Mouse (Mus musculus) heart, adult 8-10 months (tissue): ENCODE results near the gene Gm17657. TPM values are rescaled to one million over a fixed set of nuclear protein-coding genes. Genes with fewer than 3 reads are reported as not detected.
"Not testable (repeated sequence)": the region's sequence is repeated elsewhere in the genome, so short reads cannot be mapped to it uniquely, and the experiment has no call there.

Experiments
- DNase-seq: peaks from one replicate; pipeline ENCODE4 v3.0.0; 2022; ENCODE audit warnings: low spot score
- total RNA-seq, 4 experiments: library from RNA; stranded (reverse); gene quantifications; 2 replicates each; pipeline ENCODE4 v1.2.4; 2022

The Gm17657 gene
- total RNA-seq, 4 experiments from 2014 or later = not detected

DNA sequence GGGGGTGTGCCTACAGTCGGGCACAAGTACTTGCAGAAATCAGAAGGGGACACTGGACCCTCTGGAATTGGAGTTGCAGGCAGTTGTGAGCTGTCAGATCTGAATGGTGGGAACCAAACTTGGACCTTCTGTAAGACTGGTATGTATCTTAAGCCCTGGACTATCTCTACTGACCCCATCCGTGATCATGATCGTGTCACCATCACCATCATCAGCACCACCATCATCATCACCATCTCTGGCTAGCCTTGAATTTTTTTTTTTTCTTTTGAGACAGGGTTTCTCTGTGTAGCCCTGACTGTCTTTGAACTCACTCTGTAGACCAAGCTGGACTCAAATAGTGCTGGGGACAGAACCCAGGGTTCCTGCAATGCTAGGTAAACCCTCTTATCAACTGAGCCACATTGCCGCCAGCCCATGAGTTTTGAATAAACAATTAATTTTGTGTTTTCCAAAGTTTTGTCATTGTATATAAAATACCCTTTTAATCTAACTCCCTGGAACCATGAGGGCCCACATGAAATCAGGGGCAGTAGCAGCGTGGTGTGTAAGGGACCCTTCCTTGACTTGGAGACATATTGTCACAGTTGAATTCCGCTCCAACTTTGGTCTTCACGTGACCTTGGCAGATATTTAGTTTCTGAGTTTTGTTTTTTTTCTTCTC, 47.3 kb downstream of the Gm17657 start:
- DNase-seq = no peak

- no peak for DNase-seq
These were observed 48.5 kb downstream of the Gm17657 start for GRCm38 (mm10) chr17:29500802-29501469.

- DNase-seq = no peak
These were observed 49.1 kb downstream of the Gm17657 start for GRCm38 (mm10) chr17:29500243-29500740.

GRCm38 (mm10) chr17:29499511-29499910, 49.9 kb downstream of the Gm17657 start:
- no peak for DNase-seq

DNA sequence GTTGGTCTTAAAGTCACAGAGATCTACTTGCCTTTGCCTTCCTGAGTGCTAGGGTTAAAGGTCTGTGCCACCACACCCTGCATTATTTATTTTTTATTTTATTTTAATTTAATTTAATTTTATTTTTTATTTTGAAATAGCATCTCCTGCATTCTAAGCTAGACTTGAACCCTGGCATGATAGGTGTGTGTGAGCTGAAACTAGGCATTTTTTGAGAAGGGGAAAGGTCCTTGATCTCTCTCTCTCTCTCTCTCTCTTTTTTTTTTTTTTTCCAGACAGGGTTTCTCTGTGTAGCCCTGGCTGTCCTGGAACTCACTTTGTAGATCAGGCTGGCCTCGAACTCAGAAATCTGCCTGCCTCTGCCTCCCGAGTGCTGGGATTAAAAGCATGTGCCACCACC, 50.5 kb downstream of the Gm17657 start:
- DNase-seq = not testable (repeated sequence)

GRCm38 (mm10) chr17:29498028-29498427, 51.4 kb downstream of the Gm17657 start:
- DNase-seq = peak; percentile 45

GRCm38 (mm10) chr17:29497481-29497880, 52.0 kb downstream of the Gm17657 start:
- not testable (repeated sequence) for DNase-seq

GRCm38 (mm10) chr17:29497071-29497354, 52.4 kb downstream of the Gm17657 start:
- no peak for DNase-seq

- DNase-seq = no peak
These were observed 53.0 kb downstream of the Gm17657 start for GRCm38 (mm10) chr17:29496211-29497070.

DNA sequence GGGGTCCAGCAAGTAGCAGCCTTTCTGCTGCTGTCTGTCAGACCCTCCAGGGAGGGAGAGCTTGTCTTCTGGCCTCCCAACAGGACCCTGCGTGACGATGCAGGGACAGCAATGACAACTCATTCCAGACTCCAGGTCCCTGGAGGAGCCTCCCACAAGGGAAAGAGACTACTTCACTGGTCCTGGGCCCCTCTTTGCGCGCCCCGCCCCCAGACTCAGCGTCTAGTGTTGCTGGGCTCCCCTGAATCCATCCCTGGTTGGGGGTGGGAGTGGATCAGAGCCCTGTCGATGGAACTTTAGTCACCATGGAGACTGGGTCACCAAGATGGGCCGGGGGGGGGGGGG, 54.7 kb downstream of the Gm17657 start:
- no peak for DNase-seq

DNA sequence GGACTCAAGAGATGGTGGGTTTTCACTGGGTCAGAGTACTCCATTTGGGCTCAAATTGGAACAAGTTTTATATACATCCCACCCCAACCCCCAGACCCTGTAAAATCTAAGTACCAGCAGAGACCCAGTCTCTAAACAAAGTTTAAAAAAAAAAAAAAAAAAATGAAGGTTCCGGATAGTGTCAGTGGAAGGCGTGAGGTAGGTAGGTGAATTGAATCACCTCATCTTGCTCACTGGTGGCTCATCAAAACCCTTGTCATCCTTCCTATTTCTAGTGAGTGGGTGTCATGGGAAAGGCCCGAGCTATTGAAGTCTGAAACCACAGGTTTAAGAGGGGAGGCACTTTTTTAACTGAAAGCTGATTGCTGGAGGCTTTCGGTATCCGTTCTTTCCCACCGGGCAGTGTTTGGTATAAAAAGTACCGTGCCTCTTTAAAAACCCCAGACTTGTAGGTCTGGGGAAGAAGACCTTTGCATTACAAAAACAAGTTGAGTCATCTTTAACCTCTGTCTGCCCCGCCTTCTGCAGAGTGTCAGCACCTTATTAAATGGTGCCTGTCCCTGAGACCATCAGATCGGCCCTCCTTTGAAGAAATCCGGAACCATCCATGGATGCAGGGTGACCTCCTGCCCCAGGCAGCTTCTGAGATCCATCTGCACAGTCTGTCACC, 55.2 kb downstream of the Gm17657 start:
- no peak for DNase-seq

DNA sequence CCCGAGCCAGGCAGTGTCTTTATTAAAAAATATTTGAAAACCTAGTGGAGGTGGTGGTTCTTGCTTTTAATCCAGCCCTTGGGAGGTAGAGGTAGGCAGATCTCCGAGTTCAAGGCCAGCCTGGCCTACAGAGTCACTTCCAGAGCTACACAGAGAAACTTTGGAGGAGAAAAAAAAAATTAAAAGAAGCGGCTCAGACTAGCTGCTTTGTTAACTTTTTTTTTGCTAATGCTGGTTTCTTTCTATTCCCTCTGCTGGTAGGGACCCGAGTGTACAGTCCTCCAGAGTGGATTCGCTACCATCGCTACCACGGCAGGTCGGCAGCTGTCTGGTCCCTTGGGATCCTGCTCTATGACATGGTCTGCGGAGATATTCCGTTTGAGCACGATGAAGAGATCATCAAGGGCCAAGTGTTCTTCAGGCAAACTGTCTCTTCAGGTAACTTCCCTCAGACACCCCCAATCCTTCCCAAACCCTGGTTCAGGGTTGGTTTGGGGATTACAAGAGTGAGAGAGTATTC, 55.9 kb downstream of the Gm17657 start:
- no peak for DNase-seq

DNA sequence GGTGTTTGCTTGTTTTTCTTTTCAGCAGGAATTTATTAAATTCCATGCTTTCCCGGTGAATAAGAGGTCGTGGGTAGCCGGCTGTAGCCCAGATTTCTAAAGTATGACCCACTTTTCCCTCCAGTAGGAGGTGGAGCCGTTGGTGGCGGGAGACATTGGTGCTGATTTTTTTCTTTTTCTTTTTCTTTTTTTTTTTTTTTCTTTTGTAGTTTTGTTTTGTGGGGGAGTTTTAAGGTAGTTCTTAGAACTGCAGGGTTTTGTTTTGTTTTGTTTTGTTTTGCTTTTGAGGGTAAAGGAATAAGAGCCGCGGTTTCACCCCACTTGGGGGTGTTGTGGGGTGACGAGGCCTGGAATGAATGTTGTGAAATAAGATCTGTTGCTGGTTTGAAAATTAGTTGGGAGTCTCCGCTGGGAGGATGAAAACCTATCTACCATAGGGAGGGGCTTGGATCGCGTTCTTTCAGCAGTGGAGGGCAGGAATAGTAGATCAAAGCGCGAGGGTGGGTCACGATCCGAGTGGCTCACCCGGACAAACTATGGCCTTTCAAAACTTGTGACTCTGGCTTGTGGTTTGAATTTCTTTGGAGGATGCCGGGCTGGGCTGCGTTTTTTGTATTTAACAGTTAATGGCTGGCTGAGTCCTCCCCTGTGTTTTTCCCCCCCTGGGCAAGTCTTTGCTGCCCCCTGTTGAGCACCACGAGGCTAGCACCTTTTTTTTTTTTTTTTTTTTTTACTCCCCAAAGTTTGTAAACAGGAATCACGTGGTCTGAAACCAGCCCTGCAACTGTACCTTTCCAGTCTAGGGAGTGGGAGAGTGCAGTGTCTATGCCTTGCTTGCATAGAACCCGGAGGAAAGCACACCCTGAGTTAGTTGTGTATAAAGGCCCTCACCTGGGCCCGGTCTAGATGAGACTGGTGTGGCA, 56.9 kb downstream of the Gm17657 start:
- DNase-seq = peak; percentile 74

- peak; percentile 58 for DNase-seq
These were observed 57.7 kb downstream of the Gm17657 start for GRCm38 (mm10) chr17:29491591-29492268.

- peak; percentile 82 for DNase-seq
These were observed 58.5 kb downstream of the Gm17657 start, which contains the start of gene Pim1 for GRCm38 (mm10) chr17:29490713-29491581. TSS of gene Pim1 (plus strand) at chr17:29490753.

DNA sequence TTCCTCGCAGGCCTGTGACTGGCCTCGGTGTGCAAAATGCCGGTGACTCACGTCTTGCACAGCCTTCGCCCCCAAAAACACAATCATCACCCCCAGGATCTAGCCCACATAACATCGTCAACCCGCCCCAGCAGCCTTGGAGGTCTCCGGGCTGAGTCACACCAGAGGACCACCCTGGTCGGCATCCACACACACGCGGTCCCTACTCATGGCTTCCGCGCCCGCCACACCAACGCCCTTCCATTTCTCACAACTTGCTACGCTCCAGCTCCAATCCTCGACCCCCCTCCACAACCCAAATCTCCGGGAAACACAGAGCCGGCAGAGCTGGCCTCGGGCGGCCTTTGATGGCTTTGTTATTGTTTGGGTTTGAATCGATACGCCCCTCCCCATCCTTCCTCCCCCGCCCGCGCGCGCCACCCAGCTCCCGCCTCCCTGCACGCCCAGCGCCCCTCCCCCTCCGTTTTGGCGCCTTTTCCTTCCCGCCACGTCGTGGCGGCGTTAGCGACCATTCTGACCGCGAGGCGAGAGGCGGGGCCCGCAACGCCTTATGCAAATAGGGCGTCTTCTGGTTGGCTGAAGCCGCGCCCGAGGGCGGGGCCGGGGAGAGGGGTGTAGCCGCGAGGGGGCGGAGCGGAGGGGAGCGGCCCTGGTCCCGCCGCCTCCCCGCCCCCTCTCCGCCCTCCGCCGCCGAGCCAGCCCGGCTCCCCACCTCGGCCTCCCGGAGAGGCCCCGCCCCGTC, 59.3 kb downstream of the Gm17657 start:
- peak; percentile 94 for DNase-seq

- peak; percentile 66 for DNase-seq
These were observed 60.2 kb downstream of the Gm17657 start for GRCm38 (mm10) chr17:29488978-29489970.
